Mouse (Mus musculus) ES-E14 (cell line): Measurements from ENCODE around the gene Impad1.

ENCODE experiments used
- CHD2 ChIP-seq: IDR thresholded peaks from 2 replicates; pipeline ENCODE4 v1.6.1; 2014; ENCODE audit warnings: mild to moderate bottlenecking, low read depth, low read length, inconsistent platforms
- MAFK ChIP-seq: IDR thresholded peaks from 2 replicates; pipeline ENCODE4 v1.6.1; 2014; ENCODE audit warnings: mild to moderate bottlenecking, low read depth, low read length, inconsistent platforms; ENCODE audit not compliant: insufficient read depth
- ZNF384 ChIP-seq: IDR thresholded peaks from 2 replicates; pipeline ENCODE4 v1.6.1; 2012; ENCODE audit warnings: low read depth, low read length, inconsistent platforms

DNA sequence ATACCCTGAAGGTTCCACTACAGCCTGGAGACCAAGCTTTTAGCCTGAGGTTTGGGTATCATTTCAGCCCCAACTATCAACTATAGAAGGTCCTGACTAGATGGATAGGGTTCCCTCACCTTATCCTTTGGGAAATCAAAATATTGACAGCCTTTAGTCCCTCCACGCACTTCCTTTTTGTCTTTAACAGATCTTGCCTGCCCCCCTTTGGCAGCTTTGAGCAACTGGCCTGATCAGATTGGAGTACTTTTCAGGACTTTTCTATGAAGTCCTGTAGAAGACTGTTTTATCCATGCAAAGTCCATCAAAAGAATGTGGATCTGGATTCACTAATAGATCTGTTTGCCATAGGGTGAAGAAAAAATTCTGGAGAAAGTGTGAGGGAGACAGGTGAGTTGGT is 71.1 kb downstream of the Impad1 start:
- TF ChIP-seq CHD2 (no peak), MAFK (no peak), ZNF384 (no peak)
